Mouse (Mus musculus) heart, embryonic 10.5 days (tissue): Measurements from ENCODE around the gene Dbp. TPM values are rescaled to one million over a fixed set of nuclear protein-coding genes. Genes with fewer than 3 reads are reported as not detected.
A peak's percentile ranks its signal among the peaks of the same experiment; 100 is the strongest.

ENCODE experiments used
- DNase-seq: peaks from one replicate; pipeline ENCODE4 v3.0.0-alpha.2; 2017; ENCODE audit warnings: low spot score
- H3K27ac ChIP-seq: fragments of 300-500 bp; sonication (generic); 2 replicates; pipeline ENCODE4 v1.5.1; 2016; ENCODE audit warnings: mild to moderate bottlenecking
- H3K27me3 ChIP-seq: fragments of 300-500 bp; sonication (generic); 2 replicates; pipeline ENCODE4 v1.6.1; 2016; ENCODE audit warnings: mild to moderate bottlenecking; ENCODE audit not compliant: poor library complexity, insufficient read depth, severe bottlenecking
- H3K36me3 ChIP-seq: fragments of 300-500 bp; sonication (generic); 2 replicates; pipeline ENCODE4 v1.6.1; 2016; ENCODE audit warnings: mild to moderate bottlenecking, moderate library complexity
- H3K4me1 ChIP-seq: fragments of 300-500 bp; sonication (generic); 2 replicates; pipeline ENCODE4 v1.6.1; 2016; ENCODE audit warnings: mild to moderate bottlenecking
- H3K4me3 ChIP-seq: fragments of 300-500 bp; sonication (generic); 2 replicates; pipeline ENCODE4 v1.5.1; 2016; ENCODE audit warnings: mild to moderate bottlenecking, moderate library complexity
- H3K9me3 ChIP-seq: fragments of 300-500 bp; sonication (generic); 2 replicates; pipeline ENCODE4 v1.6.1; 2016; ENCODE audit warnings: mild to moderate bottlenecking, moderate library complexity
- WGBS: fragments of 180-500 bp; shearing (Covaris S2); methylation state at CpG from one replicate; pipeline ENCODE4 v1.1.7; 2016; 5-methylcytosine and 5-hydroxymethylcytosine counted together
- polyA plus RNA-seq: library from polyadenylated mRNA; unstranded; fragments of >200 nt; fragmentation: Nextera tagmentation; extraction: Ambion mirVana; gene quantifications from 2 replicates; pipeline ENCODE4 v1.2.1, GENCODE M21; 2016

Dbp gene
- polyA plus RNA-seq, 1 experiment from 2014 or later = 2.7 TPM

DNA sequence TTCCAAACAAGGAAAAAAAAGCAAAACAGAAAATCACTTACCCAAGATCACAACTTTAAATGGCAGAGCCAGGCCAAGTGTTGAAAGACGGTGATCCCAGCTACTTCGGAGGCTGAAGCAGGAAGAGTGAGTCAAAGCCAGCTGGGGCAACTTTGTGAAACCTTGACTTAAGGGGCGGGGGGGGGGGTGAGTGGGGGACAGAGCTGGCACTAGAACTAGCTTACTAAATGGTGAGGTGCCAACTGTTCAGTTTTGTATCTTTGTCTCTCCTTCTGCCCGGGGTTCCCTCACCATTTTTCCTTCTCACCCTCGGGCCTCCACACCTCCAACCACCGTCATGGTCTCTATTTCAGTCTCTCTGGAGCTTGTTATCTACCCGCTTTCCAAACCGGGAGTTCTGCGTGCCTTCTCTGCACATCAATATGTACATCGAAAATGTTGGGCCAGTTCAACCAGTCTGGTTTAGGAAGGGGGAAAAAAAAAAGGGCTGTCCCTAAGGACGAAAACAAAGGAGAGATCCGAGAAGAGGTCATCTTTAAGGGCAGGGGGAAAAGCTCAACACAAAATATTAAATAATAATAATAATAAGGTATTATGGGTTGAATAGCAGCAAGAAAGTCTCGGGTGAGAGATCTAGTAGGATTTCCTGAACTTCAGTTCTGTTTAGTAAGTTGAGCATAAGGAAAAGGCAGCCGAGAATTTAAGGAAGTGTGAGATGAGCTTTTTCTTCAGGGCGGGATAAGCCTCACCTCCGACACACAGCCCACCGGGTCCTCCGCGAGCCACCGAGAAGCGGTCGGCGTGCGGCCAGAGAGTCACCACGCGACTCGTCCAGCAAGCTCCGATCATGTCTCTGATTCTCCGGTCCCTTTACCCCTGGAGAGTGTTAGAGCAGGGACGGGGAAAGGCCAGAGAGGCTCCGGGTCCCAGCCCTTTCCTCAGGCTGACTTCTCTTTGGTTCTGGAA lies 12.3 kb downstream of the Dbp start:
- Histone ChIP-seq H3K27ac (peak overlapping the region; percentile 98), H3K9me3 (no peaks in the 10 kb centered on the region), H3K27me3 (no peaks in the 10 kb centered on the region), H3K4me1 (peaks cover 63% of the 10 kb centered on the region), H3K36me3 (peaks cover 50% of the 10 kb centered on the region), H3K4me3 (peak overlapping the region; percentile 99)
- no peak for DNase-seq
- 9% methylated on average over 31 of the region's 31 CpGs for WGBS

DNA sequence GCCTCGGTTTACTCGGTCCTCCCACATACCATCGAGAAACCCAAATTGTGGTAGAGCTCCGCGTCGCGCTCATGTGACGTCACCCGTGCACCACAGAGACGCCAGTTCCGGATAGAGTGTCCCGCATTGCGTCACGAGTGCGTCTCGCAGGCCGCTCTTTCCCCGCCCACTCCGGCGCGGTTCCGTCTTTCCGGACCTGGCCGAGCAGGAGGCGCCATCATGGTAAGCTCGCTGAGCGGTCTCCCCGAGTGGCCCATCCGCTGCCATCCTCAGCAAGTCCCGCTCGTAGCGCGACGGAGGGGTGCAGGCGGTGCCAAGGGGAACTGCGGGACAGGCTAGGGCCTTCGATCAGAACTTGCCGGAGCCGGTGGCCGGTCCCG lies 13.0 kb downstream of the Dbp start, which contains the start of gene Sphk2:
Sphk2 (minus strand) TSS at position 85 of the 380 bp plus-strand sequence.
- WGBS = under 1% methylated on average over 41 of the region's 41 CpGs
- Histone ChIP-seq H3K4me1 (peaks cover 67% of the 10 kb centered on the region), H3K9me3 (no peaks in the 10 kb centered on the region), H3K36me3 (peaks cover 50% of the 10 kb centered on the region), H3K27ac (peak within 1 kb of the TSS; percentile 98), H3K4me3 (peak within 1 kb of the TSS; percentile 99), H3K27me3 (no peaks in the 10 kb centered on the region)
- DNase-seq = peak; percentile 98

DNA sequence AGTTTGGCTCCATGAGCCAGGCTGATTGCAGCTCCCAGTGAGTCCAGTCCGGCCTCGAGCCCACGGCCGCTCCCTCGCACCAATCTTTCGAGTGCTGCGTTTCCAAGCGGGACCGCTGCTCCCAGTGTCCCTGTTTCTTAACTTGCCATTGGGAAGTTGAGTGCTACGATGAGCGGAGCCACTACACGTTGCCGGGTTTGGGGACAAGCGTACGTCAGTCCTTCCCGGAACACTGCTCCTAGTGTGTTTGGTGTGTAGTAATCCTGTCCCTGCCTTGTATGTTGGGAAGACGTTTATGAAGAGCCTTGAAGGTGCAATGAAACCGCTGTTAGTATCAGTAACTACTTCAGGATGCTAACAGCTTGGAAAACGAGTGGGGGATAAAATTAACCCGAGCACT lies 13.4 kb downstream of the Dbp start:
- H3K27me3 ChIP-seq = no peaks in the 10 kb centered on the region
- H3K36me3 ChIP-seq = peaks cover 50% of the 10 kb centered on the region
- H3K9me3 ChIP-seq = no peaks in the 10 kb centered on the region
- H3K4me1 ChIP-seq = peaks cover 67% of the 10 kb centered on the region
- no peak for DNase-seq
- H3K4me3 ChIP-seq = peak overlapping the region; percentile 99
- peak overlapping the region; percentile 98 for H3K27ac ChIP-seq
- WGBS = under 1% methylated on average over 20 of the region's 20 CpGs

DNA sequence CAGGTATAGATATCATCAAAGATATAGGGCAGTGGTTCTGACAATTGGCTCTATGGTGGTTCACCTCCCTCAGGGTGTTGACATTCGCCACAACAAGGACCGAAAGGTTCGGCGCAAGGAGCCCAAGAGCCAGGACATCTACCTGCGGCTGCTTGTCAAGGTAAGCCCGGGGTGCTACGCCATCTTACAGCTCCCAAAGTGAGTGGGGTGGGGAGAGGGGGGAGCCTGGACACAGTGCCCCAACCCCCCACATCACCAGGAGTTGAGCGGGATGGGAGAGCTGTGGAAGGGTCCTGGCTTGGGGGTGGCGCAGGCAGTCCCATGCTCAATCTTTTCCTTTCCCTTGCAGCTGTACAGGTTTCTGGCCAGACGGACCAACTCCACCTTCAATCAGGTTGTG lies 14.3 kb downstream of the Dbp start:
- peak overlapping the region; percentile 98 for H3K27ac ChIP-seq

DNA sequence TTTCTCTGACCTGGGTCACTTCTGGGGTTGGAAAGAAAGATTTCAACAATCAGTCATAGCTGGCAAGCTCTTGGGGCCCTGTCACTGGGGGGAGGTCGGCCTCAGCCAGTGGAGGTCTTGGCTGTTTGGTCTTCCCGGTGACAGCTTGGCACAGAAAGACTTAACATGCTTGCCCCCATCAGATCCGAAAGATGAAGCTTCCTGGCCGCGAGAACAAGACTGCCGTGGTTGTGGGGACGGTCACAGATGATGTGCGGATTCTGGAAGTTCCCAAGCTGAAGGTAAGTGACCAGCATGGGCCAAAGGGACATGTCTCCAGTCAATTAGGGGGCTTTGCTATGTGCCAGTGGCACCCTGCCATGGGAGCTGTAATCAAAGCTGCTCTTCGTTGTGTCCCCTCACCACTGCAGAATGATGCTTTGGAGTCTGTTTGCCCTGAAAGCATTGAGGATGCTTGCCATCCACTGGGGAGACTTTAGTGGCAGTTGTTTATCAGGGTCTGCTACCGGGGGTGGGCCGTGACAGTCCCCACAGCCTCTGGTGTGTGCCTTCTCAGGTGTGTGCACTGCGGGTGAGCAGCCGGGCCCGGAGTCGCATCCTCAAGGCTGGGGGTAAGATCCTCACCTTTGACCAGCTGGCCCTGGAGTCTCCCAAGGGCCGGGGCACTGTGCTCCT lies 15.0 kb downstream of the Dbp start:
- H3K27ac ChIP-seq = no peak overlapping the region
- no peaks in the 10 kb centered on the region for H3K27me3 ChIP-seq
- H3K9me3 ChIP-seq = no peaks in the 10 kb centered on the region
- 93% methylated on average over 16 of the region's 16 CpGs for WGBS
- no peak for DNase-seq
- H3K4me1 ChIP-seq = peaks cover 56% of the 10 kb centered on the region
- H3K36me3 ChIP-seq = peaks cover 61% of the 10 kb centered on the region
- peak overlapping the region; percentile 99 for H3K4me3 ChIP-seq

More for the DNA sequence above, 14.3 kb downstream of the Dbp start:
- peak overlapping the region; percentile 99 for H3K4me3 ChIP-seq
- H3K9me3 ChIP-seq = no peaks in the 10 kb centered on the region
- H3K27me3 ChIP-seq = no peaks in the 10 kb centered on the region
- H3K4me1 ChIP-seq = peaks cover 63% of the 10 kb centered on the region
- H3K36me3 ChIP-seq = peaks cover 54% of the 10 kb centered on the region
- no peak for DNase-seq
- WGBS = 87% methylated on average over 10 of the region's 10 CpGs

DNA sequence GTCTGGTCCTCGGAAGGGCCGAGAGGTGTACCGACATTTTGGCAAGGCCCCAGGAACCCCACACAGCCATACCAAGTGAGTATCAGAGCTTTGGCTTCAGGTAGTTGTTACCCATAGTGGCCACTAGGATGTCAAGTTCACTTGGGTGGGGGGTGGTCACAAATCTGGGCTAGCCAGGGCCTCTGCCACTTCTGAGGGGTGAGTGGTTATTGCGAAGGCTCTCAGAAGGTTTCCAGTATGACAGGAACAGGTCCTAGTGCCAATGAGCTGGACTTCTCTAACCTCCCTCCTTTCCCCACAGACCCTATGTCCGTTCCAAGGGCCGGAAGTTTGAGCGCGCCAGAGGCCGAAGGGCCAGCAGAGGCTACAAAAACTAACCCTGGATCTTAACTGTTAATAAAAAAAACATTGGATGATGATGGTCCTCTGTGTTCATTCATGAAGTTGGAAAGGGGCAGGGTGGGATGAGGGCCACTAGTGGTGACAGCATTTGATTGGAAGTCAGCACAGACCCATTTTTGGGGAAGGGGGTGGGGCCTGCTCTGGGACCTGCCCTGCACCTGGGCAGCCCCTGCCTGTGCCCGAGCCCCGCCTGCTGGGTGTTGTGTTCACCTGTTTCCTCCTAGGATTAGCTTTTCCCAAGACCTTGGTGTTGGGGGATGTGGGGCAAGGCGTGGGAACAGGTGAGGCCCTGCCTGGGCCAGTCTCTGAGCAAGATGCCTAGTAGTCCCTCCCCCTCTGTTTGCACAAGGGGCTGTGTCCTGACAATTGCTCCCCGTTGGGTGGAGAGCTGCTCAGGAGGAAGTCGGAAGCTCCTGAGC lies 15.7 kb downstream of the Dbp start, which contains the start of gene Fam83e:
Fam83e (plus strand) TSS at position 800 of the 821 bp plus-strand sequence.
- Histone ChIP-seq H3K27me3 (no peaks in the 10 kb centered on the region), H3K4me3 (peak within 1 kb of the TSS; percentile 99; the same call in 1 of the 2 replicates), H3K27ac (peak within 1 kb of the TSS; percentile 42; the same call in 1 of the 2 replicates), H3K4me1 (peaks cover 52% of the 10 kb centered on the region), H3K9me3 (no peaks in the 10 kb centered on the region), H3K36me3 (peaks cover 69% of the 10 kb centered on the region)
- 84% methylated on average over 14 of the region's 14 CpGs for WGBS
- no peak for DNase-seq

DNA sequence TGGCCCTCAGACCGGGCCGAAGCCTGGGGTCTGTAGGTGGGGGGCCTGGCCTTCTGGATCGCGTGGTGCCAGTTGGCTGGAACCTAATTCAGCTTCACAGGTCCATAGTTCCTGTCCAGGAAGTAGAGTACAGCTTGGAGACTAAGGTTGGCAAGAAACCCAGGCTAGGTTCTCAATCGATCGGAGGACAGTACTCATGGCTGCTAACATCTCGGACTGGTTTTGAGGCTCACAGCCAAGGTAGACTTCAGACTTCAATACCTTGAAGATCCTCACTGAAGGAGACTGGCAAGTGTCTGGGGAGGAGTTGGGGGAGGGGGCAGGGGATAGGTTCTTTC lies 16.3 kb downstream of the Dbp start:
- H3K27me3 ChIP-seq = no peaks in the 10 kb centered on the region
- H3K27ac ChIP-seq = no peak overlapping the region
- peaks cover 46% of the 10 kb centered on the region for H3K4me1 ChIP-seq
- no peaks in the 10 kb centered on the region for H3K9me3 ChIP-seq
- peaks cover 75% of the 10 kb centered on the region for H3K36me3 ChIP-seq
- H3K4me3 ChIP-seq = no peak overlapping the region
- 79% methylated on average over 7 of the region's 7 CpGs for WGBS
- DNase-seq = no peak

DNA sequence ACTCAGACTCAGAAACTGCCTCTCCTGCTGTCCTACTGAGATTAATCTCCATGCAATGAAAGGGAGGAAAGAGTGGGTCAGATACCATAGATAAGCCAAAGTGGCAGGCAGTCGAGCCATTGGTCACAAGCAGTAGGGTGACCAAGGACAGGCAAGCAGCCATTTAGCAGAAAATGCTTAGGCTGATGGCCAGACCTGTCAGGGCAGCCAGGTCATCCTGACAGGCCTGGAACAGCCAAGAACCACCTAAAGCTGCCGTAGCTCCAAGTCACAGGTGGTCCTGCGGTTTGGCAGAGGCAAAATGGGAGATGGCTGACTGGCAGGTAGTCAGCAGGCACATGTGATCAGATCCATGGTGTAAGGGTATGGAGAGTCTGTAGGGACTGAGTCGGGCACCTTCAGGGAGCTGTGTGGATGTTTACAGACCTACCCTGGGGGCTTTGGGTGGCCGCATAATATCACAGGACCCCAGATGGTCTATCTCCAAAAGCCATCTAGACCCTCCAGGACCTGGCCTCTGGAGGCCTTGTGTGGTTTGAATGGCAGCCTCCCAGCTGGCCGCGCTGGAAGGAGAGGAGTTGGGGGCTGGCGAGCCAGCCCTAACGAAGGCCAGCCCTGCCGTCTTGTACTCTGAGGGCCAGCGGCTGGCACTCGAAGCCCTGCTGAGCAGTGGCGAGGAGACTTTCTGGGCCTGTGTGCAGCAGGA lies 16.9 kb downstream of the Dbp start:
- H3K36me3 ChIP-seq = peaks cover 81% of the 10 kb centered on the region
- DNase-seq = no peak
- peaks cover 43% of the 10 kb centered on the region for H3K4me1 ChIP-seq
- 0 out of 2 replicates have a peak overlapping the region, but pooled peaks have one; percentile 15 for H3K4me3 ChIP-seq
- WGBS = 73% methylated on average over 13 of the region's 13 CpGs
- no peaks in the 10 kb centered on the region for H3K27me3 ChIP-seq
- no peaks in the 10 kb centered on the region for H3K9me3 ChIP-seq
- peak overlapping the region; percentile 42; the same call in 1 of the 2 replicates for H3K27ac ChIP-seq

DNA sequence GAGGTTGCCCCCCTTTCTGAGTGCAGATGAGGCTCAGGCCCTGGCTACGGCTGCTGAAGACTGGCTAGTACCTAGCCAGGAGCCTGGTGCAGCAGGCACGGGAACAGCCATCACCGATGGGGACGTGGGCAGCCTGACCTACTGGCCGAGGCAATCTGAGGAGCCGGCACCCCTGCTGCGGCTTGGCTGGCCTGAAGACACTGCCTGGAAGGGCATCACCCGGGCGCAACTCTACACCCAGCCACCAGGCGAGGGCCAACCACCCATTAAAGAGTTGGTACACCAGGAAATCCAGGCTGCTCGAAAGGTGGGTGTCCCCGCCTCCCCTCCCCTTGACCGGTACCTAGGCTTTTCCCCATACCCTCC lies 17.4 kb downstream of the Dbp start:
- Histone ChIP-seq H3K4me3 (0 out of 2 replicates have a peak overlapping the region, but pooled peaks have one; percentile 15), H3K4me1 (peaks cover 40% of the 10 kb centered on the region), H3K27ac (peak overlapping the region; percentile 42; the same call in 1 of the 2 replicates), H3K9me3 (no peaks in the 10 kb centered on the region), H3K36me3 (peaks cover 85% of the 10 kb centered on the region), H3K27me3 (no peaks in the 10 kb centered on the region)
- DNase-seq = no peak
- WGBS = 71% methylated on average over 13 of the region's 13 CpGs

DNA sequence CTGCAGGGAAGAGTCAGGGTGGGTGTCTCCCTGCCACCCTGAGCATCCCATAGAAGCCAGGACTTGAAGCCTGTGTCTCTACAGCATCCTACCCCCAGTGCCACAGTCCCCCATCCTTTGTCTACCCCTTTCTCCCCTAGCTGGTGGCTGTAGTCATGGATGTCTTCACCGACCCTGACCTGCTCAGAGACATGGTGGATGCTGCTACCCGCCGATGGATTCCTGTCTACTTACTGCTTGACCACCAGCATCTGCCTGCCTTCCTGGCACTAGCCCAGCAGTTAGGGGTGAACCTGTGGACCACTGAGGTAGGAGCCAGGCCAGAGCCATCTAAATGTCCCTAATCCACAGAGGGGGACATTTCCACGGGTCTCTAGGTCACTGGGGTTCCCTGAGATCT lies 18.4 kb downstream of the Dbp start:
- no peak for DNase-seq
- Histone ChIP-seq H3K36me3 (peaks cover 90% of the 10 kb centered on the region), H3K4me1 (peaks cover 40% of the 10 kb centered on the region), H3K27ac (no peak overlapping the region), H3K4me3 (no peak overlapping the region), H3K27me3 (no peaks in the 10 kb centered on the region), H3K9me3 (no peaks in the 10 kb centered on the region)
- WGBS = 86% methylated on average over 4 of the region's 4 CpGs

DNA sequence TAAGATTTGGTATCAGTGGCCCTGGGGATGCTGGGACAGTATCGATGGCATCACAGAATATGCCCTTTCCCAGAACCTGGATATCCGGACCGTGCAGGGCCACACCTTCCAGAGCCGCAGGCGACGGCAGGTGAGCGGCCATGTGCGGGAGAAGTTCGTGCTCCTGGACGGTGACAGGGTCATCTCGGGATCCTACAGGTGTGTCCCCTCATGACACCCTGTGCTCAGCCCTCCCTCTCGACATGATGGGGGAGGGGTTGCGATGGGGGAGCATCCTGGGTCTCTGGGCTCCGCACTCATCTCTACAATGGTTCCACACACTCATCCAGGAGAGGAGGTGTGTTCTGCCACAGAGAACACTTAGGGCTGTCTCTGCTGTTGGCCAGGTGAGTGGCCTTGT lies 18.9 kb downstream of the Dbp start:
- Histone ChIP-seq H3K4me1 (peaks cover 38% of the 10 kb centered on the region), H3K9me3 (no peaks in the 10 kb centered on the region), H3K27ac (no peak overlapping the region), H3K27me3 (no peaks in the 10 kb centered on the region), H3K36me3 (peaks cover 92% of the 10 kb centered on the region), H3K4me3 (no peak overlapping the region)
- no peak for DNase-seq
- WGBS = 94% methylated on average over 14 of the region's 14 CpGs

DNA sequence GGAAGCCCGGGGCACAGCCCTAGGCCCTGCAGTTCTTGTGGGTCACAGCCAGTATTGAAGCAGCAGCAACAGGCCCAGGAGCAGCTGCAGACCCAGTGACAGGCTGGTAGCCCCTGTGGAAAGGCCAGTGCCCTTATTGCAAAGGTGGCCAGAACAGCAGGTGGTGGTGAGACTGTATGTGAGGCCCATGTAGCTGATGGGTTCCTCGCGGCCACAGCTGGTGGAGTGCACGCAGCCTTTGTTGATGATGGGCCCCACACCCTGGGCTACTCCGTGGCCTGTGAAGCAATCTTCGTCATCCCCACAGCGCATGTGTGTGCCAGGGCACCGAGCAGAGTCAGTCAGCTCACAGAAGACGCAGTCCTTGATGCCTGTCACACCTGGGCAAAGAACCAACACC lies 20.3 kb downstream of the Dbp start:
- Histone ChIP-seq H3K4me3 (no peak overlapping the region), H3K36me3 (peaks cover 86% of the 10 kb centered on the region), H3K27ac (no peak overlapping the region)

More for the DNA sequence above, 20.3 kb downstream of the Dbp start:
- no peaks in the 10 kb centered on the region for H3K9me3 ChIP-seq
- DNase-seq = no peak
- H3K4me1 ChIP-seq = peaks cover 33% of the 10 kb centered on the region
- no peaks in the 10 kb centered on the region for H3K27me3 ChIP-seq
- WGBS = 92% methylated on average over 9 of the region's 9 CpGs
